Mouse (Mus musculus) small intestine, adult 2 months (tissue): Measurements from ENCODE around the gene Srp68. TPM values are rescaled to one million over a fixed set of nuclear protein-coding genes. Genes with fewer than 3 reads are reported as not detected.

ENCODE experiments used
- H3K27ac ChIP-seq: fragments of 200-500 bp; 2 replicates; pipeline ENCODE4 v1.5.1; 2012; ENCODE audit warnings: low read depth, low read length, control low read depth, inconsistent platforms; ENCODE audit not compliant: insufficient read depth
- H3K27me3 ChIP-seq: fragments of 200-500 bp; 2 replicates; pipeline ENCODE4 v1.6.1; 2012; ENCODE audit warnings: mild to moderate bottlenecking, moderate library complexity, low read length, inconsistent platforms; ENCODE audit not compliant: control insufficient read depth, insufficient read depth
- H3K36me3 ChIP-seq: fragments of 200-500 bp; 2 replicates; pipeline ENCODE4 v1.6.1; 2012; ENCODE audit warnings: mild to moderate bottlenecking, low read length, control low read depth, inconsistent platforms; ENCODE audit not compliant: control insufficient read depth, insufficient read depth
- H3K4me1 ChIP-seq: fragments of 200-500 bp; 2 replicates; pipeline ENCODE4 v1.6.1; 2012; ENCODE audit warnings: low read length, inconsistent platforms, mixed read lengths; ENCODE audit not compliant: control insufficient read depth, insufficient read depth, insufficient read length
- H3K4me3 ChIP-seq: fragments of 200-500 bp; 2 replicates; pipeline ENCODE4 v1.5.1; 2012; ENCODE audit warnings: low read depth, mild to moderate bottlenecking, control low read depth, inconsistent platforms, low read length, moderate library complexity
- CTCF ChIP-seq: fragments of 200-500 bp; IDR thresholded peaks from 2 replicates; pipeline ENCODE4 v1.5.1; 2012; ENCODE audit warnings: low read depth, mild to moderate bottlenecking, control low read depth, inconsistent platforms, low read length, moderate library complexity, mixed read lengths; ENCODE audit not compliant: insufficient replicate concordance, insufficient read length; ENCODE audit errors: extremely low read depth
- POLR2A ChIP-seq: fragments of 200-500 bp; IDR thresholded peaks from 2 replicates; pipeline ENCODE4 v1.6.1; 2012; ENCODE audit warnings: low read depth, mild to moderate bottlenecking, control low read depth, inconsistent platforms, low read length, moderate library complexity
- WGBS: fragments of 180-500 bp; shearing (Covaris S2); methylation state at CpG from one replicate; pipeline ENCODE4 v1.1.7; 2018; 5-methylcytosine and 5-hydroxymethylcytosine counted together
- polyA plus RNA-seq: library from polyadenylated mRNA; depleted of rRNA; stranded (reverse); fragments of >200 nt; gene quantifications from 2 replicates; pipeline ENCODE4 v1.2.3, GENCODE M21; 2012; rRNA removed

Srp68 gene
- polyA plus RNA-seq, 1 experiment: 39.0 TPM

- no peaks in the 10 kb centered on the region for H3K27me3 ChIP-seq
- H3K36me3 ChIP-seq: peaks cover 18% of the 10 kb centered on the region
- H3K27ac ChIP-seq: peak overlapping the region; percentile 70; the same call in 1 of the 2 replicates
- peak overlapping the region; percentile 75 for H3K4me3 ChIP-seq
- WGBS: 92% methylated on average over 18 of the region's 18 CpGs
- TF ChIP-seq CTCF: no peak
- TF ChIP-seq POLR2A: no peak
- peaks cover 13% of the 10 kb centered on the region for H3K4me1 ChIP-seq
These were observed 77.0 kb downstream of the Srp68 start for GRCm38 (mm10) chr11:116196866-116197583.

DNA sequence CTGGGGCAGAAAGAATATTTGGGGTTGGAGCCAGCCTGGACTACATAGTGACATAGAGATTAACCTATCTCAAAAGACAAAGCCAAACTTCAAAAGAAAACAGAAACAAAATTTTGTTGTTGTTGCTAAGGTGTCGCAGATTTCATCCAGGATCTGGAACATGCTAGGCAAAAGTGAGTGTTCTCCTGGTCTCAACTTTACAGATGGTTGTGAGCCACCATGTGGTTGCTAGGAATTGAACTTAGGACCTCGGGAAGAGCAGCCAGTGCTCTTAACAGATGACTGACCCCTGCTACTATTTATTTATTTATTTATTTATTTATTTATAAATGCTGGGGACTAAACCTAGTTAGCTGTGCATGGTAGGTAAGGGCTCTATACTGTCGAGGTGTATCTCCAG is 77.7 kb downstream of the Srp68 start:
- WGBS: 64% methylated on average over 3 of the region's 3 CpGs
- Histone ChIP-seq H3K27me3 (no peaks in the 10 kb centered on the region), H3K4me3 (no peak overlapping the region), H3K4me1 (peaks cover 12% of the 10 kb centered on the region), H3K36me3 (peaks cover 20% of the 10 kb centered on the region), H3K27ac (peak overlapping the region; percentile 9; the same call in 1 of the 2 replicates)
- no peak for TF ChIP-seq CTCF
- TF ChIP-seq POLR2A: no peak

- H3K4me1 ChIP-seq: peaks cover 9% of the 10 kb centered on the region
- WGBS: 14% methylated on average over 5 of the region's 5 CpGs
- peak overlapping the region; percentile 45 for H3K4me3 ChIP-seq
- no peaks in the 10 kb centered on the region for H3K27me3 ChIP-seq
- peaks cover 26% of the 10 kb centered on the region for H3K36me3 ChIP-seq
- no peak for TF ChIP-seq CTCF
- no peak for TF ChIP-seq POLR2A
- peak overlapping the region; percentile 83 for H3K27ac ChIP-seq
These were observed 78.8 kb downstream of the Srp68 start for GRCm38 (mm10) chr11:116195252-116195651.

Other genes starting within 250 kb of the Srp68 start
- gene H3f3b, start 246.3 kb downstream of the Srp68 start, polyA plus RNA-seq: 48.6 and 118 TPM in 2 replicates
- 10.4 and 21.5 TPM in 2 replicates for gene Unk, start 243.9 kb downstream of the Srp68 start, polyA plus RNA-seq
- gene Unc13d, start 196.3 kb downstream of the Srp68 start, polyA plus RNA-seq: 5.8 and 7.1 TPM in 2 replicates
- gene Wbp2, start 187.2 kb downstream of the Srp68 start, polyA plus RNA-seq: 139 and 334 TPM in 2 replicates
- gene Trim47, start 147.0 kb downstream of the Srp68 start, polyA plus RNA-seq: 28.3 and 28.5 TPM in 2 replicates
- 11.9 and 13.3 TPM in 2 replicates for gene Trim65, start 143.1 kb downstream of the Srp68 start, polyA plus RNA-seq
- 36.4 and 40.1 TPM in 2 replicates for gene Mrpl38, start 135.3 kb downstream of the Srp68 start, polyA plus RNA-seq
- gene Fbf1, start 106.1 kb downstream of the Srp68 start, polyA plus RNA-seq: 5.0 and 6.5 TPM in 2 replicates
- 15.8 and 27.7 TPM in 2 replicates for gene Ten1, start 75.4 kb downstream of the Srp68 start, polyA plus RNA-seq
- gene Acox1, start 75.2 kb downstream of the Srp68 start, polyA plus RNA-seq: 71.1 and 112 TPM in 2 replicates
- gene Evpl, start 36.1 kb downstream of the Srp68 start, polyA plus RNA-seq: 6.3 and 12.1 TPM in 2 replicates
- gene Galr2, start 6.7 kb upstream of the Srp68 start, polyA plus RNA-seq: 3.1 and 9.5 TPM in 2 replicates
- gene Exoc7, start 33.0 kb upstream of the Srp68 start, polyA plus RNA-seq: 12.2 and 24.1 TPM in 2 replicates
- 0.17 and 0.19 TPM in 2 replicates for gene Foxj1, start 61.2 kb upstream of the Srp68 start, polyA plus RNA-seq
- 1.4 and 2.3 TPM in 2 replicates for gene Rnf157, start 138.8 kb upstream of the Srp68 start, polyA plus RNA-seq
- 192 and 574 TPM in 2 replicates for gene Ubald2, start 159.9 kb upstream of the Srp68 start, polyA plus RNA-seq
- gene Qrich2, start 192.0 kb upstream of the Srp68 start, polyA plus RNA-seq: 0.01 and 0.13 TPM in 2 replicates
- gene Prpsap1, start 220.0 kb upstream of the Srp68 start, polyA plus RNA-seq: 209 and 451 TPM in 2 replicates